Mouse (Mus musculus) ovary, postnatal 14 days (tissue): ENCODE data around the gene Tmem38a.

Experiments used
- DNase-seq: peaks from one replicate; pipeline ENCODE4 v3.0.0; 2022; ENCODE audit warnings: low spot score

Tmem38a gene

DNA sequence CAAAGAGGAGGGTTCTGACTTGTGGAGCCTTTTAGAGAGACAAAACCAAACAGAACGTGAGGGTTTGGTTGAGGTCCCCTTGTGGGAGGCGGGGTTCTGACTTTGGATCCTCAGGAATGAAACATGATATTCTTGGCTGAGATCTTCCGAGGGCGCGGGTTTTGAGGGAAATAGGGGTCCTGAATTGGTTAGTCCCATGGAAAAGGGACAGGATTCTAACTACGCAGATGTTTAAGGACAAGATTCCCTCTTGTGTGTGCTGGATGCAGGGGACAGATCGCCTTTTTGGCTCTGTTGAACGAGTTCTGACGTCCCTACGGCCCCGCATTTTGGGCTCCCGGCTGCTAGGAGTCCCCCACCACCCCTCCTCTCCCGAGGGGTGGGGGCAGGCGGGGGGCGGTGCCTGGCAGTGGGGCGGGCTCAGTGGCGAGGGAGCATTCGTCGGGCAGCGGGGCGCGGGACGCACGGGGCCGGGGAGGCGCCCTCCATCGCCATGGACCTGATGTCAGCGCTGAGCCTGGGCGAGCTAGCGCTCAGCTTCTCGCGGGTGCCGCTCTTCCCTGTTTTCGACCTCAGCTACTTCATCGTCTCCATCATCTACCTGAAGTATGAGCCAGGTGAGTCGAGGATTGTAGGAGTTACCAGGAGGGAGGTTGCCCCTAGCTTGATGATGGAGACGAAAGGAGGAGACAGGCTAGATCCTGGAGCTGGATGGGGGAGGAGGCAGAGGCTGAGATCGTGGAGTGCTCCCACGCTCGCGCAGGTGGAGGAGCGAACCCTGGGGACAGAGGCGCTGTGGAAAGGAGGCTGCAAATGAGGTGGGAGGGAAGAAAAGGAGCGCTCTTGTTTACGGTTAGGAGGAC, at the start of gene Tmem38a:
Gene Tmem38a, plus strand, starts transcription at position 445 of the 863 bp plus-strand sequence.
- peak; percentile 69 for DNase-seq

DNA sequence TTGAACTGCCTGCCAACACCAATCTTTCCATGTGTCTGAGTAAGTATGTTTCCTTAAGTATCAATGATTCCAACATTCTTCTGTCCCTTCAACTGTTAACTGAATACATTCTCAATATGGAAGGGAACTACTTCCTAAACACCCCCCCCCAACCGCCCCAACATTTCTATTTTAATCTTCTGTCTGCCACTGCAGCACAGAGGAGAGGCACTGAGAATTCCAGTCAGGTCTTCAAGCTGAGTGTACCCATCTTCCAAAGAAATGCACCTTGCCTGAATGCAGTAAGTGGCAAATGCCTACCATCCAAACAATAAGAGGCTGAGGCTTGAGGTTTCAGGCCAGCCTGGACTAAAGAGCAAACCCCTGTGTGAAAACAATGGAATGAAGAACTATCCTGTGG, 39.8 kb upstream of the Tmem38a start:
- no peak for DNase-seq

- no peak for DNase-seq
Observed at GRCm38 (mm10) chr8:72534888-72535287, 37.0 kb upstream of the Tmem38a start.

GRCm38 (mm10) chr8:72539234-72539633, 32.6 kb upstream of the Tmem38a start:
- DNase-seq, result no peak

GRCm38 (mm10) chr8:72547122-72547801, 24.6 kb upstream of the Tmem38a start:
- DNase-seq, result peak; percentile 18

DNA sequence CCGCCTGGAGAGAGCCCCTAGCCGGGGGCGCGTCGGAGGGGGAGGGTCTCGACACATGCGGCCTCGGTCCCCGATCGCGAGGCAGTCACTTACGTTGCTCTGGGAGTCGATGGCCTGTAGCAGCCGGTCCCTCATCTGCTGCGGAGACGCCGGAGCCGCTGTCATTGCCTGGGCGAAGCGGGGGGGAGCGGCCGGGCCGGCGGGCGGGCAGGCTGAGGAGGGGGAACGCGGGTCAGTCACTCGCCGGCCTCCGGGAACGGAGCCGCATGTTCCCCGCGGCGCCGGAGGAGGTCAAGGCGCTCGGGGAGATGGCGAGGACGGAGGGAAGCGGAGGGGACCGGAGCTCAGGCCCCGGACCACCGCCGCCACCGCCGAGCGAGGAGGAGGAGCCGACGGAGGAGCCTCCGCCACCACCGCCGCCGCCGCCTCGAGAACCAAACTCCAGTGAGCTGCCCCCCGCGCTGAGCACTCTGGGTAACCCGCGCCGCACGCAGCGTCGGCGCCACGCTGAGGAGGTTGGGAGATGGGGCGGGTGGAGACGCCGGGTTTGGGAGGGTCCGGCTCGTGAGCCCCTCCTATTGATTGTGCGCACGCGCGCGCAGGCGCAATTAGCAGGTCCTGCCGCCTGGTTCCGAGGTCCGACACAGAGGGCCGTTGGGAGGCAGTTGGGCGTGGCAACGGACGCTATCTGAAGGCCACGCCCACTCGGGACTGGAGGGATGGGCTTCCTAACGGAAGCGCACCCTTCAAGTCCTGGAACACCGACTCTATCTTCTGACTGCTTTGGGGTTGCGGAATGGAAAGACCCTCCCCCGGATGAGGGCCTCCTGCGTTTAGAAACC, 23.8 kb upstream of the Tmem38a start, which contains the start of gene Med26:
Gene Med26, minus strand, starts transcription at position 469 of the 842 bp plus-strand sequence.
- peak; percentile 92 for DNase-seq

DNA sequence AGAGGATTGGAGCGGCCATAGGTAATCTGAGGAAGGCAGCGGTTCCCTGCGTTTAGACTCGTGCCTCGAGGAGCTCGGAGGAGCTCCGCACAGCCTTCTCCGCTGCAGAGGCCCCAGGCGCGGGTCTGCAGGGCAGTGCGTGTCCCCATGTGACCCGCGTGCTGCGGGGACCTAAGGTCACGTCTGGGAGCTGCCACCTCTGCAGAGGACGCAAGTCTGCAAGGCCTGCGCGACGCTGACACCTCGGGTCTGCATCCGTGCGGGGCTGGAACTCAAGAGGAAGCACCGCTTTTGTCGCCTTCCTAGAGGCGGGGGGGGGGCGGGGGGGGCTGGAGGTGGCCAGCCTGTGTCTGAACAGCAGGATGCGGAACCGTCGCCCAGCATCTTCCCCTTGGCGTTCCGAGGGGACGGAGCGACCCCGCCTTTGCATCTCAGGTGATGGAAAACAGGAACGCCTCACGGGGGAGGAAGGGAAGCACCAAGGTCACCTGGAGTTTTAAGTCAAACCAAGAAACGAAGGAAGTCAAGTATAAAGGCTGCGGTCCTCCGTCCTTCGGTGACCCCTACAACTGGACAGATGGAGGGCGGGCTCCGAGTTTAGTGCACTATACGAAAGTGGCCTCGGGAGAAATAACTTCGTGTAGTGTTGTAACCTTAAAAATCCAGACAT, 23.1 kb upstream of the Tmem38a start:
- DNase-seq, result no peak

DNA sequence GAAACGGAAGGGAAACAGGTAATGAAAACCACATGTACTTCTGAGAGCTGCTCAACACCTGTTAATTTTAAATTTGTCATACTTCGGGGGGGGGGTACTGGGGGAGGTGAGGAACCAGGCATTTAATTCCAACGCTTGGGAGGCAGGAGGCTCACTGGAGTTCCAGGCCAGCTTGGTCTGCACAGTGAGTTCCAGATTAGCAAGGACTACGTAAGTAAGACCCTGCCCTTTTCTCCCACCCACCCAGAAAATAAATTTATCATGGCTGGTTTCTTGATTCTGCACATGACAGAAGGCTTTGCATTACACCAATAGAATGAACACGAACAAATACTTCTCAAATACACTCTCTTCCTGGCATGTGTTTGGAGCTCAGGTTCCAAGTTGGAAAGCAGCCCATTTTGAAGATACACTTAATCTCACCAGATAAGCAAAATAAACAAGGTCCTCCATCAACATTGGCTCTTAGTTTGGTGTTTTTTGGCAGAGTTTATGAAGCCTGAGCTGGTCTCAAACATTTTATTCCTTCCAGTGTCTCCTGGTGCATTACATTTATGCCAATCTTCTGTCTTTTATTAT, 22.5 kb upstream of the Tmem38a start:
- peak; percentile 18 for DNase-seq

GRCm38 (mm10) chr8:72555770-72556169, 16.1 kb upstream of the Tmem38a start:
- DNase-seq, result no peak

- DNase-seq, result no peak
Observed at GRCm38 (mm10) chr8:72561111-72561689, 10.7 kb upstream of the Tmem38a start.

DNA sequence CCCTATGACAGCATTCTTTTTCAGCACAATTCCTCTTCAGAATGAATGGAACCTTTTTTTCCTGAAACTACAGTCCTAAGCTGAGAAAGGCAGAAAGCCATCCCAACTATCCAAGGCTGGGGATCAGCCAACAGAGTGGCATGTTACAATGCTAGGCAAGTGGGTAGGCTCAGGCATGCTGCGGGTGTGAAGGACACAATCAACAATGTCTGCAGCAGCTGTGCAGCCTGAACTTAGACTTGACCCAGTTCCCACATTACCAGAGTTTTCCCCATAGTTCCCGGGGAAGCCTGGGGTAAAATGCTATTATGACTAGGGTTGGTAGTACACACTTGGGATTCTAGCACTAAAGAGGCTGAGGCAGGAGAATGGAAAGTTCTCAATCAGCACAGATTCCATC, 5.9 kb upstream of the Tmem38a start:
- no peak for DNase-seq

GRCm38 (mm10) chr8:72570633-72571610, 933 bp upstream of the Tmem38a start, which contains the start of gene Smim7:
Smim7 (minus strand) TSS chr8:72571088.
- DNase-seq, result peak; percentile 97

DNA sequence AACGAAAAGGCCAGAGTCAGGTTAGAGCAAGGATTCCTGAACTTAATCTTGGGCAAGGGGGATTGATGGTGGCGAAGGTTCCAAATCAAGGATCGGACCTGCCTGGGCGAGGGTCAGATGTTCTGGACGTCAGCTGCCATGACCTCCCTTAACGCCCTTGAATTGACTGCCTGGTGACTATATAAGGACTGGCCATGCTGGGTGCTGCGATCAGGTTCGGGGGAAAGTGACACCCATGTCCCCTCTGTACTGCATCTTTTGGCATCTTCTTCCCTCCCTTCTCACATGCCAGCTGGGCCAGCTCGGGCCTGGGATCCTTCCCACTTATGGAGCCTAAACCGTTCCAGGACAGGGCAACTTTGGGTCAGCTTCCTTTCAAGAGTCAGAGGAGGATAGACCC, 652 bp downstream of the Tmem38a start:
- no peak for DNase-seq

DNA sequence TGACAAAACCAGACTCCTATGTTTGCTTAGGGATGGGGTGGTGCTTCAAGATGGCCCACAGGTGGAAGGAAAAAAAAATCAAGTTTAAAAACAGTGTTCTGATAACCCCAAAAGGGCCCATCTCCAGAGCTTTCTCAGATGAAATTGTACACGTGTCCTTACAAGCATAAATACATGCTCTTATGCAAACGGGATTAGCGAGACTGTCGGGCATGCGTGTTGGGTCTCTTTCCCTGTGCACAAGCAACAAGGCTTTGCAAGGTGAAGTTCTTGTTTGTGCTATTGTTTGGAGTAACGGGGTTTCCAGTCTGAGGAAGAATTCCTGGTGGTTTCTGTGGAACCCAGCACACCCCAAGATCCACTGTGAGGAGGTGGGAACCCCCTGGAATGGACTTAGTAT, 1.6 kb downstream of the Tmem38a start:
- no peak for DNase-seq

- no peak for DNase-seq
Observed at GRCm38 (mm10) chr8:72575915-72576314, 4.1 kb downstream of the Tmem38a start.

DNA sequence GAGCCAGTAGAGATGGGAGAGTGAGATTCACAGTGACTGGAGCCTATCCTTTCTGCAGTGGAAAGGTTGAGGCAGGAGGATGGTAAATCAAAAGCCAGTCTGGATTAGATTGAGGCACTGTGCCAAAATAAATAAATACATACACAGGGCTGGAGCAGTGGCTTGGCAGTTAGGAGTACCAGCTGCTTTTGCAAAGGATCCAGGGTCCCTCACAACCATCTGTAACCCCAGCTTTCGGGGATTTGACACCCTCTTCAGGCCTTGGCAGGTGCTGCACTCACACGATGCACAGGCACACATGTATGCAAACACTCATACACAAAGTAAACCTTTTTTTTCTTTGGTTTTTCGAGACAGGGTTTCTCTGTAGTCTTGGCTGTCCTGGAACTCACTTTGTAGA, 5.4 kb downstream of the Tmem38a start:
- no peak for DNase-seq

DNA sequence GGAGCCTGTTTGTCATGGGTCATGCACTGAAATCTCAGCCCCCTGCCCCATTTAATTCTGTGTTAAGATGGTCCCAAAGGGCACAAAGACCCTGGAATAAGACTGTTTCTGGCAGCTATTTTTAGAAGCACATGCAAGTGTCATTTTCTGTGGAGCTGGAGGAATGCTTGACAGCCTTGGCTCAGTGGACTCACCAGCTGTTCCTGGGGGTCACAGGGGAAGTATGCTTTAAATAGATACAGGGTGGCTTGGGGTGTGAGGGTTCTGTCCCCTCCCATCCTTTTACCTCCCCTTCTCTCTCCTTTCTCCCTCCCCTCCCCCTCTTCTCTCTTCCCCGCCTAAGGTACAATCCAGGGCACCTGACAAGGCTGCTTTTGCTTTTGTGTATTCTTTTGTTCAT, 6.1 kb downstream of the Tmem38a start:
- no peak for DNase-seq

- DNase-seq, result no peak
Observed at GRCm38 (mm10) chr8:72579374-72579773, 7.5 kb downstream of the Tmem38a start.

DNA sequence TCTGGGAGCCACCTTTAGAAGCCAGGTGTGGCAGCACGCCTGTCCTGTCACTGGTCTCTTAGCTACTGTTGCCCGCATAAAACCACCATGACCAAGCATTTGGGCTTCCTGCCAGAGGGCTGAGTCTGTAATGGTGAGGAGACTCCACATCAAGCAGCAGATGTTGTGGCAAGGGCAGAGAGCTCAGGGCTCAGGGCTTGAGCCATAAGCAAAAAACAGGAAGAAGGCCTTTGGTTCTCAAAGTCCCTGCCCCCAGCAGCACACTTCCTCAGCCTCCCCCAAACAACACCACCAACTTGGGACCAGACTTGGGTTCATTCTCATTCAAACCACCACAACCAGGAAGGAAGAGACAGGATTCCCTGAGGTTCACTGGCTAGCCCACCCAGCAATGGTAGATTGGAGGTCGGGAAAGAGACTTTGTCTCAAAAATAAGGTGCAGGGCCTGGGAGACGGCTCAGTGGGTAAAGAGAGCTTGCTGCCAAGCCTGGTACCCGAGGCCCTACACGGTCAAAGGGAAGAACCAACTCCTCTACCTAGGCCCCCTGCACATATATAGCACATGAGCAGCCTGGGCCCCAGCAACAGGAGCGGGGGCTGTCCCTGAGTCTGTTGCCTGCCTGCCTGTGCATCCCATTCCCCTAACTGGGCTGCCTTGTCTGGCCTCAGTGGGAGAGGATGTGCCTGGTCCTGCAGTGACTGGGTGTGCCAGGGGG, 11.4 kb downstream of the Tmem38a start:
- DNase-seq, result no peak
